Mouse (Mus musculus) gastrocnemius, postnatal 14 days (tissue): Measurements from ENCODE around the gene Fam240a. TPM values are rescaled to one million over a fixed set of nuclear protein-coding genes. Genes with fewer than 3 reads are reported as not detected.
A peak's percentile ranks its signal among the peaks of the same experiment; 100 is the strongest.

ENCODE experiments used
- DNase-seq: peaks from one replicate; pipeline ENCODE4 v3.0.0; 2021; ENCODE audit warnings: mixed read lengths
- intact Hi-C: fragments of 180-260 bp; cut with DNase I; formaldehyde crosslinking; loops from one replicate; pipeline ENCODE4 v1.15.1; 2025; ENCODE audit warnings: low total_unique reads
- long read RNA-seq, 2 experiments: library from polyadenylated mRNA; stranded (forward); transcript quantifications; one replicate each; pipeline ENCODE4 v2.0.0; 2021
- total RNA-seq, 2 experiments: library from RNA; stranded (reverse); gene quantifications; 2 replicates each; pipeline ENCODE4 v1.2.3; 2021

The Fam240a gene
- 1 to 10 TPM in 1 of 2 experiments, under 1 TPM in 1; 0.78 to 2.6 TPM for total RNA-seq
- long read RNA-seq, experiment 1, partial matches to known transcripts = 0 of 1 reads
- long read RNA-seq, experiment 1, other reads (novel, unspliced or antisense) = 1 of 1 reads
- long read RNA-seq, experiment 2, partial matches to known transcripts = 0 of 2 reads
- long read RNA-seq, experiment 2, other reads (novel, unspliced or antisense) = 2 of 2 reads

DNA sequence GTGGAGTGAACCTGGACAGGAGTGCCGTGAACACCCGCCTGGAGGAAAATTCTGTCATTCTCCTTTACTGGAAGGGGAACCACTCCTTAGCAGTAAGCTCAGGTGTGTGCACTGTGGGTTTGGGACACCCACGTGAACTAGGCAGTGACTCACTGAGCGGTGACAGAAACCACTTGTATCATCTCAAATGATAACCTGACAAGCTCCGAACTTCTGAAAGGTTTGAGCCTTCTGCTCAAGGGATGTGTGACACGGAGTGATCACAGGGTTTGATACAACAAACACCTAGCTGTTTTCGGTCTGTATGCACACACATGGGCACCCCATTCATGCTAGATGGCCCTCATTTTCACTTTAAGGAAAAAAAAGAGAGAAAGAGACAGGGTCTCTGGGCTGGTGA is at the start of gene Fam240a:
TSS of gene Fam240a (minus strand) at position 76 of the 400 bp plus-strand sequence.
- intact Hi-C loops = no loop called here

DNA sequence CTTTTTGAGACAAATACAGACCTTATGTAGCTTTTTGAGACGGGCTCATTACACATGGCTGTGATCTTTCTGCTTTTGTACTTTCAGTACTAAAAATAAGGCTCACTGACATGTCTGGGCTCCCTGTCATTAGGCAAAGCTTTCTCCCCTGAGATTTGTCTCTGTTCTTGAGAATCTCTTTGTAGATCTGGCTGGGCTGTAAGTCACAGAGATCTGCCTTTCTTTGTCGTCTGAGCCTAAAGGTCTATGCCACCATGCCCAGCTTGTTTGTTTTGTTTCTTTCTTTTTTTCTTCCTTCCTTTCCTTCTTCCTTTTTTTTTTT is 49.2 kb upstream of the Fam240a start:
- no peak for DNase-seq
- intact Hi-C loops = no loop called here

More for the DNA sequence above, at the start of gene Fam240a:
- no peak for DNase-seq

DNA sequence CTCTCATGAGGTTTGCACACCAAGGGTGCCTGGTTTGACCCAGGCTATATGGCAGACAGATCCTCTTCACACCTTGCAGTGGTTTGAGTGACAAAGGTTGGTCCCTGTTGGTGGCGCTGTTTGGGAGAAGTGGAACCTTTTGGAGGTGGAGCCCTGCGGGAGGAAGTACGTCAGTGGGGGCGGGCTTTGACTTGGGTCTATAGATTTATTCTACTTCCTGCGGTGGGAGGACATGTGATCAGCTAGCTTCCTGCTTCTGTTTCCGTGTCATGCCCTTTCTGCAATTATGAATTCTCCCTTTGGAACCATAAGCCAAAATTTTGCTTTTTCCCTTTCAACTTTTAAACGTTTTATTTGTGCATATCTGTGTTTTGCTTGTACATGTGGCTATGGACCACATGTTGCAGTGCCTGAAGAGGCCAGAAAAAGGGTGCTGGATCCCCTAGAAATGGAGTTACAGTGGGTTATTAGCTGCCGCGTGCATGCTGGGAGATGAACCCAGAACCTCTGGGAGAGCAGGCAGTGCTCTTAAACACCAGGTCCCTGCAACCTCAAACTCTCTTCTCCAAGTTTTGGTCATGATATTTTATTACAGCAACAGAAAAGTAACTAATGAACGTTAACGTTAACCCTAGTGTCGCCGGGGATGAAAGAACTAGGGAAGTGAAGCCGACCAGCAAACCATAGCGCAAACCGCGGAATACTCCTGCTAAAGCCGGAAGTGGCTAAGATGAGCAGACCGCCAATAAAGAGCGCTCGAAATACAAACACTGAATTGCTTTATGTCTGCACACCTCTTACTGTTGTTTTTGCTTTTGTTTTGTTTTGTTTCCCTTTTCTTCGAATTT is 48.6 kb upstream of the Fam240a start:
- intact Hi-C loops = no loop called here

DNA sequence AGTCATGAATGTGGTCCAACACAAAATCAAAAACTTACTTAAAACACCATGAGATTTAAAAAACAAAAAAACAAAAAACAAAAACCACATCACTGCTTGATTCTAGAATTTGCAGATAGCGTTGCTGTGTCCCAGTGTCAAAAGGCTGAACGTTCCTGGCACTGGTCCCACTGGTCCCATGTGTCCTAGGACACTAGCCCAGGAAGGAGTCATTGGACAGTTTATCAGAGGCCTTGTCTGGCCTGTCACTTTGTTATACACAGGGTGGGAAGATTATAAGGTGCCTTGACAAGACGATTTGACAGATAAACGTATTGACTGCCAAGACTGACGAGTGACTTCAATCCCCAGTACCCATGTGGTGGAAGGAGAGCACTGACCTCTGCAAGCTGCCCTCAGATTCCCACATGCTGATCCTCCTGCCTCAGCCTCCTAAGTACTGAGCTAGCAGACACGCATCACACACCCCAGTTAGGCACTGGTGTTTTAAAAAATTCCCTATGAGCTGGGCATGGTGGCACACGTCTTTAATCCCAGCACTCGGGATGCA is 47.0 kb upstream of the Fam240a start:
- intact Hi-C loops = no loop called here
- no peak for DNase-seq

More for the DNA sequence above, 48.6 kb upstream of the Fam240a start:
- no peak for DNase-seq

DNA sequence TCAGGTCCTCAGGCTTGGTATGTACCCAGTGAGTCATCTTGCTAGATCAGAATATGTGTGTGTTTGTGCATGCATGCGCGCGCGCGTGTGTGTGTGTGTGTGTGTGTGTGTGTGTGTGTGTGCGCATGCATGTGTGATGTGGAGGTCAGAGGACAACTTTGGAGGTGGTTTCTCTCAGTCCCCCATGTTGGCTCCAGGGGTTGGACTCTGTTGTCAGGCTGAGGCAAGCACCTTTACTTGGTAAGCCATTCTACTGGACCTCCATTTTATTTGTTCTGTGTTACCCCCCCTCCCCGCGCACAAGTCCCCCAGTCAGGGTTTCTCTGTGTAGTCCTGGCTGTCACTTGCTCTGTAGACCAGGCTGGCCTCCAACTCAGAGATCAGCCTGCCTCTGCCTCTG is 44.7 kb upstream of the Fam240a start:
- DNase-seq = no peak
- intact Hi-C loops = no loop called here

DNA sequence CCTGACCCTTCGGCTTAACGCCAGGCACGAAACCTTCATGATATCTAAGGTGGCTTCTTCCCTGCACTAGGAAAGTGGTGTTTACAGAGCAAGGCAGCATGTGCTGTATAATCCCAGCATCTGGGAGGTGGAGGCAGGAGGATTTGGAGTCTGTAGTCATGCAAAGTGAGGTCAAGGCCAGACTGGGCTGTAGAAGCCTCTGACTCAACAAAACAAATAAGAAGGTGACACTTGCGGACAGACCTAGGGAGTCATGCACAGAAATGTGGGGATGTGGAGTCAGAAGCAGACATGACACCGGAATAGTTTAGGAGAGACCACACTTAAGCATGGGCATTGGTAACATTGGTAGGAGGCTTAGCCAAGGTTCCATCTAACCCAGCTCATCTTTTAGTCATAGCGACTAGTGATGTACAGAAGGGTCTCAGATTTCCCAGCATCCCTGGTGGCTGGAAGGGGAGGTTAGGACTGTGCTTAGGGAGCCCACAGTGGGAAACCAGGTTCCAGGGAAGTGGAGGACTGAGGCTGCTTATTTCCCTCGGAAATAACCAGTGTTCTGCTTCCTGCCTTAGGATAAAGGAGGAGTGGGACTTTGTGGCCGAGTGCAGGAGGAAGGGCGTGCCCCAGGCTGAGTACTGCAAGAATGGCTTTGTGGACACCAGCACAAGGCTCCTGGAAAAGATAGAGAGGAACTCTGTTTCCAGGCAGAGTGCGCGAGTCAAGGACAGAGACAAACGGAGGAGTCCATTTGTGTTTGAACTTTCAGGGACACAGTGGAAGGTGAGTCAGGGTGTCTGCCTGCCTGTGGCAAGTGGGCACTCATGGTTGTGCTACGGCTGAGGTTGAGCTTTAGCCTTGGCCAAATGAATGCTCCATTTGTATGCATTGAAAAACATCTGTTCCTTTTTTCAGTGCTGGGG is 43.8 kb upstream of the Fam240a start:
- intact Hi-C loops = no loop called here
- no peak for DNase-seq

DNA sequence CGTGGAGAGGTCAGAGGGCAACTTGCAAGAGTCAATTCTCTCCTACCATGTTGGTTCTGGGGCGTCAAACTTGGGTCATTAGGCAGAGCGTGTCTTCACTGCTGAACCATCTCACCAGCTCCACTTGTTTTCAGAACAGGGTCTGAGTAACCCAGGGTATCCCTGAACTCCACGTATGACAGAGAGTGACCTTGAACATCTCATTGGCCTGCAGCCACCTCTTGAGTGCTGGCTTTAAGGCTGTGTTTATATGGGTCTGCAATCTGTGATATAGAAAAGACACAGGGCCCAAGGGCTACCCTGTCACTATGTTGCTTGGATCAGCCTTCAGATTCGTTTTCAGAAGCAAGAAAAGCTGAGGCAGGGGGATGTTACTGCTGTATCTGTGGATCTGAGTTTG is 43.0 kb upstream of the Fam240a start:
- intact Hi-C loops = no loop called here
- no peak for DNase-seq

DNA sequence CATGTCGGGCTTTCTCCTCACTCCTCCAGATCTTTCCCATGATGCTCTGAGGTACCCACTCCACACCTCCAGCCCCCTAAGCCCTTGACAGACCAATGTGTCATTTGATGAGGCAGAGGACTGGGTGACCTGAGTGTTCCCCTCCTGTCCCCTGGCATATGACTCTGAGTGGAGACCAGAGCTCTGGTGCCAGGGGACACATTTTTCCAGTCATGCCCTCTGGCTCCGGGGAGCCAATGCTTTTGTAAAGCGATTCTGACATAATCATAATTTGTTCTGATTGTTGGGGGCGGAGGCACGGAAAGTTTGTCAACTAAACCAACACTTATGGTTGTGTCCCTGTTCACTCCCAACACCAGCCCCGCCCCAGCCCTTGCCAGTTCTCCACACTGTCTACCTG is 39.3 kb upstream of the Fam240a start:
- DNase-seq = no peak

DNA sequence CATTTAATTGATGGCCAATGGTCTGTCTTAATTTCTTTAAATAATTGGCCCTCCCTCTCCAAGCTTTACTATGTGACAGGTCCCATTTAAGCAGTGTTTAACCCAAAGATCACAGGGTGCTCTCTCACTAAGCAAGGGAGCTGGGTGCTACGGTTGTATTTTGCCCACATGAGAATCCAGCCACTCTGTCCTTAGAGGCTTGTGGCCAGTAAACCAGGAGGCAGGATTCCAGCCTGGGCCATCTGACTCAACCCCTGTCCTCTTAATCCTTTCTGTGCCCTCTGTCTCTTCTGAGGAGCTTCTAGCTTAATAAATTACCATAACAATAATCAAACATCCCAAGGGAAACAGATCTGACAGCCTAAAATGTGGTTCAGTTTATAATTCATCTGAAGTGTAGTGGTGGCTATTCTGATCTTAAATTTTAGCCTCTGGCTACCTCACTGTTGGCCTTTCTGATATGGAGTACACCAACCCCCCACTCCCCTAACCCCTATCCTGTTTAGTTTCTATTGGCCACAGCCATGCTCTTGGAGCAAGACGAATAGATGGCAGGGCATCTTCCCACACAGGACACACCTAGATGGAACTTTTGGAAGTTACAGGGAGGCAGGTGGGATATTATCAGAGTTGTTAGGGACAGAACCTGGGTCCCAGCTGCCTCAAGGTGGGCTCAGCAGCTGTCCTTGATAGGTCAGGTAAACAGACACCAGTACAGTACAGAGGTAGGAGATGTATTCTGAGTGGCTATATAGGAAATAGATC is 38.2 kb upstream of the Fam240a start:
- DNase-seq = no peak
- intact Hi-C loops = no loop called here

More for the DNA sequence above, 39.3 kb upstream of the Fam240a start:
- intact Hi-C loops = no loop called here

DNA sequence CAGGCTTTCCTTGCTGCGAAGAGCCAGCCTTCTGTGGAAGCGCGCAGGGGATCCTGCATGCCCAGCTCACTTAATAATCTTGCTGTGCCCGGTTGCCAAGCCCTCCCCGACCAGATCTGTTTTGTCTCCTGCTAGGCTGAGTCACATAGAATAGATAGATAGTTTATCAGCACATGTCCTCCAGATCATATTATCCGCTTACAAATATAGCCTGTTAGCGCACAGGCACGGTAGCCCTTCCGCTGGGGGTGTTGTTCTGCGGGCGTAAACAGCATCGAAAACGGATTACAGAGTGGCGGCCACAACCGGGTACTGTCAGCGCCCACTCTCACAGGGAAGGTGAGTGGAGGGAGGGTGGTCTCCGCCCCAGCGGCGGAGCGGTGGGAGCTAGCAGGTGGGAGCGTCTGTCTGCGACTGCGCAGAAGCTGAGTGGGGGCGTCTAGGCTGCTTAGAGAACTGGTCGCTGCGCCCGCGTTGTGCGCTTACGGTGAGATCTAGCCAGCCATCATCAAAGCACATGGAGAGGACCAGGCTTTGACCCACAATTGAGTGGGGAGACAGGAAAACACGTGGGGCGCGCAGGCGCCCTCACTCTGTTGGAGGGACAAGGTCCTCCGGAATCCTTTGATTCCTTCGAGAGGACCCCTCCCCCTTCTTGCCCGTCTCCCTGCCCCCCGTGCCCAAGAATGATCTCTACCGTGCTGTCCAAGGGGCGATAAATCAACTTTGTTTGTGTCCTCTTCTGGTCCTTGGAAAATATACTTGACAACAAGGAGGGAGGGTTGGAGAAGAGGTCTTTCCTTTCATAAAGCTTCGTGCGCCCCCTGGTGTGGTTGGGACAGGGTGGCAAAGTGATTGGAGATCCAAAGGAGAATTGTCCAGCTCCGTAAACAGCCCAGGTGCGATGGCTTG is 37.1 kb upstream of the Fam240a start:
- intact Hi-C loops = no loop called here
- DNase-seq = peak; percentile 74

DNA sequence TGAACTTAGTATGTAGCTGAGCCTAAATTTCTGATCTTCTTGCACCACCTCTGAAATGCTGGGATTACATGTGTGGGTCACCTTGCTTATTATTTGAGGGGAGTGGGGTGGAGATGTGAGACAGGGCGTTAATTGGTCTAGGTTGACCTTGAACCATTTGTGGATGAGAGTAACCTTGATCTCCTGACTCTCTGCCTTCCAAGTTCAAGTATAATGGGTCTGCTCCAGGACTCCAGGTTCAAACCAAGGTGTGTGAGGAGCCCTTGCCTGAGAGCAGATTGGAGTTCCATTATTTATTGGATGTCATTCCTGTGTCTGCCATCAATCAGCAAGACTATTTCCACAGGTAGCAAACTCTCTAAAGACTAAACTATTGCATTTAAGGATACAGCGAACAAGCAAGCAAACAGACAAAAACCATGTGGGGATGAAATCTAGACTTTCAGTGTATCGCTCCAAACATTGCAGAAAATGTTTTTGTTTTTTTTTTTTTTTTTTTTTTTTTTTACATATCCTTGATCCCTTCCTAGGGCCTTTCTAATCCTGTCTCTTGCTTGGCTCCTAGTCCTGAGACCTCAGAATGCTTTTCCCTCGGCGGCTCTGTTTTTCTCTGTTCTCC is 36.4 kb upstream of the Fam240a start:
- intact Hi-C loops = no loop called here
- DNase-seq = no peak

DNA sequence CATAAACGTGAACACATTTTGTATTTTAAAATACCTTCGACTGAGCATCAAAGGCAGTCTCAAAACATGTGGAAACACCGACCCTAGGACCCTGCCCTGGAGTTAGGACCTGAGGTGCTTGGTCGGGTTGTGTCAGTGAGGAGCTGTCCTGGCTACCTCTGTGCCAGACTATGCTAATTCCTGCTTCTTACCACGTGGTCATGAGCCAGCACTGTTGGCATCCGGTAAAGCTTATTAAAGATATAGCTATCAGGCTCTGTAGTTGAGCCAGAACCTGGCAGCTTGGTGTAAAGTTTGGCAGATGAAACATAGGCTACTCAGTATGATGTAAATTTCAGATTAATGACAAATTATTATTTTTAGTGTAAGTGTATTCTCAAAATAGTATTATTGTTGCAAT is 35.7 kb upstream of the Fam240a start:
- intact Hi-C loops = no loop called here
- DNase-seq = no peak

DNA sequence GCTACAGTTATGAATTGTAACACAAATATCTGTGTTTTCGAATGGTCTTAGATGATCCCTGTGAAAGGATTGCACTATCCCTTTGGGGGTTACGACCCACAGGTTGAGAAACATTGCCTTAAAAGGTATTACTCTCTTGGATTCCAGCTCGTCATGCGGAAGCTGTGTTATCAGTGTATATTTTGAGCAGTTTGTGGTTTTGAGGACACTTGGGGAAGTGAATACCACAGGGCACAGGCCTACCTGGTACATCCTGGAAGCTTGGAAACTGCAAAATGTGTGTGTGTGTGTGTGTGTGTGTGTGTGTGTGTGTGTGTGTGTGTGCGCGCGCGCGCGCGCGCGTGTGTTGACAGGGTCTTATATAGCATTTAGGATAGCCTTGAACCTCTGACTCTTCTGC is 35.2 kb upstream of the Fam240a start:
- no peak for DNase-seq
- intact Hi-C loops = no loop called here

DNA sequence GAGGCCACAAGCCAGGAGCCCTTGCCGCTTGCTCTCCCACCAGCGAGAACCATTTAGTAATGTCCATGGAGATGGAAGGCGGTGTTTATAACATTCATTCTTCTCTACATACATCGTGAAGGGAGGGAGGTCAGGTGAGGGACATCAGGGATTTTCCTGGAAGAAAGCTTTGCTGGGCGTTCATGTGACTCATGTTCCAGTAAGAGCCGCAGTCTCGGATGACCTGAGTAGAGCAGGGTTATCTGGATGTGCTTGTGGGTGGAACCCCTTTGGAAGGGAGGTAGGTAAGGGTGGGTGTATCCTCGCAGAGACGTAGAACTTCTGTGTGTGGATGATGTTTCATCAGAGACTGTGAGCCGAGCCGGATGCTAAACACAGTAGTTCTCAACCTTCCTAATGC is 34.7 kb upstream of the Fam240a start, which contains the start of gene Lrrc2:
TSS of gene Lrrc2 (plus strand) at position 149 of the 400 bp plus-strand sequence.
- DNase-seq = no peak
- intact Hi-C loops = no loop called here

DNA sequence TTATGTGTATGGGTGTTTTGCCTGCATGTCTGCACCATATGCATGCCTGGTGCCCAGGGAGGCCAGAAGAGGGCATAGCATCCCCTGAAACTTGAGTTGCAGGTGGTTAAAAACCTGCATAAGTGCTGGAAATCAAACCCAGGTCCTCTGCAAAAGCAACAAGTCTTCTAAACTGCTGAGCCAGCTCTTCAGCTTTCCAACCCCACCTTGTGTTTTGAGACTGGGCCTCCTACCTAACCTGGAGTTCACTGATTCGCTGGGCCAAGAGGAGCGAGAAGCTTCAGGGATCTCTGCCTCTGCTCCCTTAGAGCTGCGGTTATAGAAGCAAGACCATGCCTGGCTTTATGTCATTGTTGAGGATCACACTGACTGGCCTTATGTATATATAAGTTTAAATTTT is 33.4 kb upstream of the Fam240a start:
- DNase-seq = no peak
- intact Hi-C loops = no loop called here

DNA sequence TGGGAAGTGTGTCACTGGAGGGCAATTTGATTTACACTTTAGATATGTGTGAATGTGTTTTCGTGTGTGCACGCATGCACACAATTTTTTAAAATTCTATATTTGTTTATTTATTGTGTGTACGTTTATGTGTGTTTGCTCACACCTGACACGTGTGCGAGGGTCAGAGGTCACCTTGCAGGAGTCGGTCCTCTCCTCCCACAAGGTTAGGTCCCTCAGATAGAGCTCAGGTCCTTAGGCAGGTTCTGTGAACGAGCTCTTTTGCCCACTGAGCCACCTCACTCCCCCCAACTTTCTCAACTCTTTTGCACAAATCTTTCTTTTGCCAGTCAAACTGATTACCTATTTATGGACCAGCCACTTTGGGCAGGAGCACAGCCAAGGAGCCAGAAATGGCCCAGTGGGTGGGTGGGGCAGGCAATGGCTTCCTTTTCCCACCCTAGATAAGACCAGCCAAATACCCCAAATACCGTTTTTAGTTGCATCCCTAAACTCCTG is 32.2 kb upstream of the Fam240a start:
- no peak for DNase-seq
- intact Hi-C loops = no loop called here

DNA sequence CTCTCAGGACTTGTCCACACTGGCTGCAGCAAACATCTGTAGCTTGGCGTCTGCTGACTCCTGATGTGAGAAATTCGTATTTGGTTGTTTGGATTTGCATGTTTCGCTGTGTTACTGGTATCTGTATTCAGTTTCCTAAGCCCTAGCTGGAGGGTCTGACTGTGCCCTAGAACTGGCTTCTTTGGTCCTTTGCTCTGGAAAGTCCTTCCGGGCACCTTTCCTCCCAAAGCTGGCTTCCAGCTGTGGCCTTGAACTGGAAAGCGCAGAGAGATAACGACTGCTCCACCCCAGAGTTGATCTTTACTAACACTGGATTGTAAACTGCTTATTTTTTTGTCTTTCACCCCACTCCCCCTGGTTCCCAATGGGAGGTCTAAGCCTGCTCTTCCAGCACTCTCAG is 31.2 kb upstream of the Fam240a start:
- intact Hi-C loops = no loop called here
- no peak for DNase-seq

DNA sequence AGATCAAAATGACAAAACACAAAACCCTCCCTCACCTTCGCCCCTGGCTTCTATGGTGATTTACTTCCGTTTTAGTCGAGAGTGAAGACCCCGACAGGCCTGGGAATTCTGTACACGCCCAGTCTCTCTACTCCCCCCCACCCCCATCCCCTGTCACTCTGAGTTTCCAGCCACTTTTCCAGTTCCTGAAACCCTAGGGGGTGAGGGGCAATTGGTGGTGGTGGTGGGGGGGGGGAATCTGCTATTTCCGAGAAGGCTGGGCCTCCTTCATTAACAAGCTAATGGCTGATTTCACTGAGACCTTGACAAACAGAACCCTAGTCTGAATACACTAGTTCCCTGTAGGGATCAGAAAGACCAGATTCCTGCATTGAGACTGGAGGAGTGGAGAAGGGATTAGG is 30.6 kb upstream of the Fam240a start:
- intact Hi-C loops = no loop called here
- DNase-seq = no peak
